Mouse (Mus musculus) brain, embryonic 14.5 days (tissue): ENCODE measurements around the gene Xndc1.

Experiments used
- CTCF ChIP-seq: fragments of 200-500 bp; IDR thresholded peaks from 2 replicates; pipeline ENCODE4 v1.5.1; 2012; ENCODE audit warnings: inconsistent platforms, mild to moderate bottlenecking, moderate library complexity, borderline replicate concordance; ENCODE audit not compliant: insufficient read depth, insufficient read length; ENCODE audit errors: extremely low read depth
- POLR2A ChIP-seq: fragments of 200-500 bp; IDR thresholded peaks from 2 replicates; pipeline ENCODE4 v1.6.1; 2012; ENCODE audit warnings: mild to moderate bottlenecking, inconsistent platforms, borderline replicate concordance; ENCODE audit not compliant: poor library complexity, insufficient read depth, insufficient read length, severe bottlenecking; ENCODE audit errors: extremely low read depth

GRCm38 (mm10) chr7:102019362-102019761 is 45.9 kb upstream of the Xndc1 start:
- TF ChIP-seq CTCF (no peak), POLR2A (no peak)
